Mouse (Mus musculus): Measurements from ENCODE around the gene Nacad.

DNA sequence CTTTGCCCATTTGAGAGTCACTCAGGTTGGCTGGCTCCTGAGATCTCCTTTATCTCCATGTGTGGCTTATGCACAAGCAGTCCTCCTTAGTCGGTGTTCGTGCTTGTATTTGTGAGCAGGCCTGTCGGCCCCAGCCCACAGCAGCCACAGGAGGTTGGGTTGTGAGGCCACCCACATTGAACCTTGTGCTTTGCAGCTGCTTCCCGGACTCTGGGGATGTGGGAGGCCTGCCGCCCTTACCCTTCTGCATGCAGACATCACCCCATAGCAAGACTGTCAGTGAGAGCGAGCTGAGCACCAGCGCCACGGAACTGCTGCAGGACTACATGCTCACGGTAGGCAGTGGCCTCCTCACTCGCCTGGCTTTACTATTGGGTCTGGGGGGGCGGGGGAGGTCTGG is 12.4 kb downstream of the Nacad start:
- TF ChIP-seq TAL1 (IDR thresholded peaks at IDR 0.05; ENCODE audit: low read length) (no peak), GATA1 (IDR thresholded peaks at IDR 0.05; ENCODE audit: low read length) (no peak)
